Mouse (Mus musculus) small intestine, adult 2 months (tissue): ENCODE measurements around the gene Inha.

Experiments used
- CTCF ChIP-seq: fragments of 200-500 bp; IDR thresholded peaks from 2 replicates; pipeline ENCODE4 v1.5.1; 2012; ENCODE audit warnings: low read depth, mild to moderate bottlenecking, control low read depth, inconsistent platforms, low read length, moderate library complexity, mixed read lengths; ENCODE audit not compliant: insufficient replicate concordance, insufficient read length; ENCODE audit errors: extremely low read depth
- POLR2A ChIP-seq: fragments of 200-500 bp; IDR thresholded peaks from 2 replicates; pipeline ENCODE4 v1.6.1; 2012; ENCODE audit warnings: low read depth, mild to moderate bottlenecking, control low read depth, inconsistent platforms, low read length, moderate library complexity

DNA sequence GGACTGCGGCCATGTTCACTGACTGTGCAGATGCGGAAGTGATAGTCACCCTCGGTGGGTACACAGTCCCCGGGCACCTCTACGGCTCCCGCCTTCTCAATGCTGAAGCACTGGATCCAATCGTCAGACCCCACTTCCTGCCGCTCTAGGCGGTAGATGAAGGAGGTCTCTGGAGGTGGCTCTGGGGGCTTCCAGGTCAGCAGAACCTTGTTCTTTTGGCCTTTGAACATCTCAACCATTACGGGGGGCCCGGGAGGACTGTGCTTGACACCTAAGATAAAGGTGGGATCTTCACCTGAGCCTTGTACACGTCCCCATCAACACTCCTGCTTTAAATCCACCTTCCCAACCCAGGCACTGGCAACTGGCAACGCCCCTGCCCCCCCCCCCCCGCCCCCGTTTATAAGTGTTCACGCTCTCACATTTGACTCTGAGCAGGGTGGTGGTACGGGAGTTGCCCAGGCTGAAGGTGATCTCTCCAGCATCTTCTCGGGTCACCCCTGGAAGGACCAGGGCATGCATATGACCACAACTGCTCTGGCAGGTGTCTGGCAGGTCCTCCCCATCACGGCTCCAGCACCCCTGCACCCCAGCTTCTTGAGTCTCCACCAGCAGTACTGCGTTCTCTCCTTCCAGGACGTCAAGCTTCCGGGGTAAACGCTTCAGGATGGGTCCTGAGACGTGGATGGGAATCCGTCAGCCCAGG is 3.8 kb upstream of the Inha start:
- no peak for TF ChIP-seq CTCF
- TF ChIP-seq POLR2A: no peak
